Comparison of ENCODE assay signal across 18 mouse cellular contexts in the genomic region with DNA sequence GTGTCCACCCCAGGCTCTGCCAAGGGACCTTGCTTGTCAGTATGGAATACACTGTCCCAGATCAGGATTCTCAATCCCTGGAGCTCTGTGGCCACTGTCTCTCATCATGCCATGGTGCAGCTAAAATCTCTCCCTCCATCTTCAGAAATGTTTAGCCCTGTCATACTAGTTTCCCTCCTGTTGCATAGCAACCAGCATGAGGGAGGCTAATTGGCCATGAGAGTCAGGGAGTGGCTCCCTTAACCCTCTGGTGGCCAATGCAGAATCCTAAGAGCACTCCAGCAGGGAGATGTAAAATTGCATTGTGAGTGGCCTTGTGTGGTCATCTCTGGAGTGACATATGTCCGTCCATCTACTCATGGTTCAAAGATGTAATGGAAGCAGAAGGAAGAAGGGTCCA.
"Had no signal": no experiment of that assay in that cellular context is flagged by ENCODE, and none has a peak within 500 bp of the region (broad histone marks: within the 10 kb centered on the region; RNA-seq: fewer than 3 reads in every experiment).

No protein-coding gene starts in this region.

- H3K27ac ChIP-seq: liver, embryonic 14.5 days; midbrain, embryonic 10.5 days; midbrain, embryonic 13.5 days; midbrain, embryonic 15.5 days; neural tube, embryonic 13.5 days; neural tube, embryonic 15.5 days had no signal

- H3K4me3 ChIP-seq: midbrain, embryonic 10.5 days; midbrain, embryonic 13.5 days; midbrain, embryonic 15.5 days; myocyte; neural tube, embryonic 13.5 days; neural tube, embryonic 15.5 days had no signal

- H3K4me2 ChIP-seq: lung, embryonic 14.5 days; midbrain, embryonic 13.5 days; midbrain, embryonic 15.5 days; neural tube, embryonic 13.5 days; neural tube, embryonic 15.5 days had no signal

- H3K9ac ChIP-seq: liver, embryonic 14.5 days; lung, embryonic 14.5 days; midbrain, embryonic 13.5 days; midbrain, embryonic 15.5 days; neural tube, embryonic 13.5 days; neural tube, embryonic 15.5 days had no signal

- H3K36me3 ChIP-seq: midbrain, embryonic 10.5 days; midbrain, embryonic 13.5 days; midbrain, embryonic 15.5 days; neural tube, embryonic 13.5 days; neural tube, embryonic 15.5 days had no signal

- DNase-seq: lung, adult 18-20 months; lung, embryonic 14.5 days; lung, postnatal 10 days; lung, postnatal 4 days; right cerebral cortex, adult 18-20 months; right cerebral cortex, postnatal 25 days; right cerebral cortex, postnatal 4 days; spleen, adult 18-20 months; thymus, adult 2 months; thymus, postnatal 25 days; thymus, postnatal 4 days had no signal

- H3K9me3 ChIP-seq: midbrain, embryonic 10.5 days; midbrain, embryonic 13.5 days; midbrain, embryonic 15.5 days; neural tube, embryonic 13.5 days; neural tube, embryonic 15.5 days had no signal

- H3K4me1 ChIP-seq: midbrain, embryonic 13.5 days; midbrain, embryonic 15.5 days; neural tube, embryonic 13.5 days; neural tube, embryonic 15.5 days had no signal

- ATAC-seq: midbrain, embryonic 13.5 days; midbrain, embryonic 15.5 days had no signal
